In genomic region chr19:57134654-57135348, GRCm38 (mm10) we compare ENCODE assay signal across 8 mouse cellular contexts.
DNase-seq lines count a peak whose midpoint lies in the region; ATAC-seq lines count a peak whose summit lies in the region.

No protein-coding gene starts in this region.

- H3K36me3 ChIP-seq in embryonic facial prominence, embryonic 15.5 days: no peaks in the 10 kb centered on the region
- no peaks in the 10 kb centered on the region for H3K36me3 ChIP-seq in neural tube, embryonic 12.5 days

- H3K4me2 ChIP-seq in embryonic facial prominence, embryonic 15.5 days (replicated peaks): peak overlapping the region; percentile 21
- peak overlapping the region; percentile 18 for H3K4me2 ChIP-seq in neural tube, embryonic 12.5 days (replicated peaks)

- H3K4me1 ChIP-seq in embryonic facial prominence, embryonic 15.5 days: peaks cover 17% of the 10 kb centered on the region
- peaks cover 10% of the 10 kb centered on the region for H3K4me1 ChIP-seq in neural tube, embryonic 12.5 days

- no peak overlapping the region for H3K9ac ChIP-seq in embryonic facial prominence, embryonic 15.5 days
- H3K9ac ChIP-seq in neural tube, embryonic 12.5 days: 0 out of 2 replicates have a peak overlapping the region, but pooled peaks have one; percentile 22

- H3K4me3 ChIP-seq in embryonic facial prominence, embryonic 15.5 days (replicated peaks): 0 out of 2 replicates have a peak overlapping the region, but pooled peaks have one; percentile 2
- no peak overlapping the region for H3K4me3 ChIP-seq in neural tube, embryonic 12.5 days

- H3K27ac ChIP-seq in embryonic facial prominence, embryonic 15.5 days (replicated peaks): no peak overlapping the region; the same call in 1 of the 2 replicates
- H3K27ac ChIP-seq in neural tube, embryonic 12.5 days: no peak overlapping the region

- 35% methylated on average over 20 of the region's 20 CpGs for WGBS in embryonic facial prominence, embryonic 15.5 days
- 53% methylated on average over 20 of the region's 20 CpGs for WGBS in neural tube, embryonic 12.5 days

- ATAC-seq in embryonic facial prominence, embryonic 15.5 days (ENCODE audit: insufficient number of reproducible peaks, low FRiP score, low TSS enrichment, low read depth): no peak
- no peak for ATAC-seq in neural tube, embryonic 12.5 days (ENCODE audit: low FRiP score, low read depth)

- DNase-seq in kidney, postnatal 10 days: peak; percentile 54
- no peak for DNase-seq in kidney, postnatal 14 days
- peak; percentile 15 for DNase-seq in induced T-regulatory cell, adult 2 months (ENCODE audit: low read depth)
- DNase-seq in c-Kit-positive CD71-positive TER-119-positive erythroid progenitor cells, embryonic 14.5 days (ENCODE audit: low spot score): no peak
- no peak for DNase-seq in layer of hippocampus, postnatal 10 days (ENCODE audit: low spot score in 2 of 2)
- no peak for DNase-seq in cerebellum, adult 11 months

- no peaks in the 10 kb centered on the region for H3K27me3 ChIP-seq in embryonic facial prominence, embryonic 15.5 days
- H3K27me3 ChIP-seq in neural tube, embryonic 12.5 days (replicated peaks): no peaks in the 10 kb centered on the region

- no peaks in the 10 kb centered on the region for H3K9me3 ChIP-seq in embryonic facial prominence, embryonic 15.5 days (replicated peaks)
- H3K9me3 ChIP-seq in neural tube, embryonic 12.5 days: no peaks in the 10 kb centered on the region

Comparison
In these comparisons a context has a peak if more than half of its experiments do, and no peak if none do; other contexts are left out.
1. DNase-seq: peak in kidney, postnatal 10 days (single experiment) and induced T-regulatory cell, adult 2 months (single experiment); none in kidney, postnatal 14 days (single experiment), c-Kit-positive CD71-positive TER-119-positive erythroid progenitor cells, embryonic 14.5 days (single experiment), layer of hippocampus, postnatal 10 days (0 of 2) and cerebellum, adult 11 months (single experiment).